11 mouse cellular contexts compared by ENCODE assay signal in genomic region chr8:88991176-88991575, GRCm38 (mm10).
"Had no signal": no experiment of that assay in that cellular context is flagged by ENCODE, and none has a peak within 500 bp of the region (broad histone marks: within the 10 kb centered on the region; RNA-seq: fewer than 3 reads in every experiment).

No protein-coding gene starts in this region.

- ATAC-seq: intestine, embryonic 15.5 days; midbrain, embryonic 16.5 days had no signal

- H3K36me3 ChIP-seq: intestine, embryonic 15.5 days; limb, embryonic 12.5 days; lung, embryonic 15.5 days; midbrain, embryonic 12.5 days; neural tube, embryonic 13.5 days; stomach, embryonic 15.5 days had no signal

- H3K9me3 ChIP-seq: intestine, embryonic 15.5 days; limb, embryonic 12.5 days; lung, embryonic 15.5 days; midbrain, embryonic 12.5 days; neural tube, embryonic 13.5 days; stomach, embryonic 15.5 days had no signal

- H3K27me3 ChIP-seq: lung, embryonic 15.5 days; neural tube, embryonic 13.5 days; stomach, embryonic 15.5 days had no signal

- H3K27ac ChIP-seq: intestine, embryonic 15.5 days; kidney, postnatal 0 days; layer of hippocampus, adult 2 months; limb, embryonic 12.5 days; lung, embryonic 15.5 days; midbrain, embryonic 12.5 days; neural tube, embryonic 13.5 days; stomach, embryonic 15.5 days had no signal

- H3K9ac ChIP-seq: intestine, embryonic 15.5 days; limb, embryonic 12.5 days; lung, embryonic 15.5 days; midbrain, embryonic 12.5 days; neural tube, embryonic 13.5 days; stomach, embryonic 15.5 days had no signal

- H3K4me1 ChIP-seq: intestine, embryonic 15.5 days; limb, embryonic 12.5 days; lung, embryonic 15.5 days; neural tube, embryonic 13.5 days; stomach, embryonic 15.5 days had no signal

- H3K4me2 ChIP-seq: intestine, embryonic 15.5 days; limb, embryonic 12.5 days; lung, embryonic 15.5 days; midbrain, embryonic 12.5 days; neural tube, embryonic 13.5 days; stomach, embryonic 15.5 days had no signal

- H3K4me3 ChIP-seq: intestine, embryonic 15.5 days; layer of hippocampus, adult 2 months; limb, embryonic 12.5 days; lung, embryonic 15.5 days; midbrain, embryonic 12.5 days; neural tube, embryonic 13.5 days; stomach, embryonic 15.5 days had no signal

- DNase-seq: retina, postnatal 1 day; thymus, postnatal 36 days had no signal
